34 mouse cellular contexts compared by ENCODE assay signal in genomic region chr14:56115531-56116310, GRCm38 (mm10). TPM values are rescaled to one million over a fixed set of nuclear protein-coding genes. Genes with fewer than 3 reads are reported as not detected.
"Had no signal": no experiment of that assay in that cellular context is flagged by ENCODE, and none has a peak within 500 bp of the region (broad histone marks: within the 10 kb centered on the region; RNA-seq: fewer than 3 reads in every experiment).

No protein-coding gene starts in this region.

RNA-seq across cellular contexts. Expression of gene Gzme, which starts 4.7 kb away (rescaled TPM):
- total RNA-seq: common myeloid progenitor, adult 5-6 weeks; forebrain, postnatal 0 days; gastrocnemius, adult 18-20 months; gastrocnemius, adult 2 months; gastrocnemius, adult 8-10 months; gastrocnemius, postnatal 10 days; gastrocnemius, postnatal 14 days; gastrocnemius, postnatal 25 days; gastrocnemius, postnatal 36 days; gastrocnemius, postnatal 4 days; granulocyte monocyte progenitor cell, adult 5-6 weeks; heart, adult 18-20 months; heart, adult 2 months; heart, adult 8-10 months had no signal
- polyA plus RNA-seq: cortical plate, adult 2 months; embryonic facial prominence, embryonic 10.5 days; embryonic facial prominence, embryonic 11.5 days; embryonic facial prominence, embryonic 12.5 days; embryonic facial prominence, embryonic 13.5 days; embryonic facial prominence, embryonic 15.5 days; erythroblast, embryonic 14.5 days; forebrain, embryonic 10.5 days; forebrain, embryonic 11.5 days; forebrain, embryonic 12.5 days; forebrain, embryonic 13.5 days; forebrain, embryonic 14.5 days; forebrain, embryonic 15.5 days; forebrain, embryonic 16.5 days; forebrain, postnatal 0 days; gonadal fat pad, adult 2 months; heart, adult 2 months; heart, embryonic 10.5 days; heart, embryonic 11.5 days; heart, embryonic 12.5 days had no signal

RNA-seq across cellular contexts. Expression of gene Ctsg, which starts 13.3 kb away (rescaled TPM):
- total RNA-seq: forebrain, postnatal 0 days; gastrocnemius, adult 18-20 months; gastrocnemius, adult 2 months; gastrocnemius, adult 8-10 months; gastrocnemius, postnatal 14 days; gastrocnemius, postnatal 25 days; gastrocnemius, postnatal 36 days; heart, adult 18-20 months; heart, adult 2 months; heart, adult 8-10 months had no signal
- polyA plus RNA-seq: cortical plate, adult 2 months; embryonic facial prominence, embryonic 10.5 days; embryonic facial prominence, embryonic 11.5 days; embryonic facial prominence, embryonic 12.5 days; embryonic facial prominence, embryonic 13.5 days; forebrain, embryonic 11.5 days; forebrain, embryonic 12.5 days; forebrain, embryonic 13.5 days; forebrain, embryonic 14.5 days; forebrain, embryonic 15.5 days; forebrain, embryonic 16.5 days; heart, adult 2 months had no signal

RNA-seq across cellular contexts. Expression of gene Gzmd, which starts 16.7 kb away (rescaled TPM):
- total RNA-seq: common myeloid progenitor, adult 5-6 weeks; forebrain, postnatal 0 days; gastrocnemius, adult 18-20 months; gastrocnemius, adult 2 months; gastrocnemius, adult 8-10 months; gastrocnemius, postnatal 10 days; gastrocnemius, postnatal 14 days; gastrocnemius, postnatal 25 days; gastrocnemius, postnatal 36 days; gastrocnemius, postnatal 4 days; granulocyte monocyte progenitor cell, adult 5-6 weeks; heart, adult 18-20 months; heart, adult 2 months; heart, adult 8-10 months had no signal
- polyA plus RNA-seq: cortical plate, adult 2 months; embryonic facial prominence, embryonic 10.5 days; embryonic facial prominence, embryonic 11.5 days; embryonic facial prominence, embryonic 12.5 days; embryonic facial prominence, embryonic 13.5 days; embryonic facial prominence, embryonic 14.5 days; embryonic facial prominence, embryonic 15.5 days; erythroblast, embryonic 14.5 days; forebrain, embryonic 10.5 days; forebrain, embryonic 11.5 days; forebrain, embryonic 12.5 days; forebrain, embryonic 13.5 days; forebrain, embryonic 14.5 days; forebrain, embryonic 15.5 days; forebrain, embryonic 16.5 days; forebrain, postnatal 0 days; gonadal fat pad, adult 2 months; heart, adult 2 months; heart, embryonic 11.5 days; heart, embryonic 12.5 days had no signal

RNA-seq across cellular contexts. Expression of gene Mcpt8, which starts 30.6 kb away (rescaled TPM):
- total RNA-seq: forebrain, postnatal 0 days; gastrocnemius, adult 18-20 months; gastrocnemius, adult 2 months; gastrocnemius, adult 8-10 months; gastrocnemius, postnatal 14 days; gastrocnemius, postnatal 25 days; gastrocnemius, postnatal 36 days; gastrocnemius, postnatal 4 days; heart, adult 18-20 months; heart, adult 2 months; heart, adult 8-10 months had no signal
- polyA plus RNA-seq: cortical plate, adult 2 months; embryonic facial prominence, embryonic 10.5 days; embryonic facial prominence, embryonic 11.5 days; embryonic facial prominence, embryonic 12.5 days; forebrain, embryonic 10.5 days; forebrain, embryonic 11.5 days; forebrain, embryonic 12.5 days; forebrain, embryonic 13.5 days; forebrain, embryonic 16.5 days; forebrain, postnatal 0 days; frontal cortex, adult 2 months; gonadal fat pad, adult 2 months; heart, embryonic 10.5 days; heart, embryonic 11.5 days; heart, embryonic 12.5 days had no signal

RNA-seq across cellular contexts. Expression of gene Gzmg, which starts 43.7 kb away (rescaled TPM):
- total RNA-seq: common myeloid progenitor, adult 5-6 weeks; forebrain, postnatal 0 days; gastrocnemius, adult 18-20 months; gastrocnemius, adult 2 months; gastrocnemius, adult 8-10 months; gastrocnemius, postnatal 10 days; gastrocnemius, postnatal 14 days; gastrocnemius, postnatal 25 days; gastrocnemius, postnatal 36 days; gastrocnemius, postnatal 4 days; granulocyte monocyte progenitor cell, adult 5-6 weeks; heart, adult 18-20 months; heart, adult 2 months; heart, adult 8-10 months had no signal
- polyA plus RNA-seq: cortical plate, adult 2 months; embryonic facial prominence, embryonic 10.5 days; embryonic facial prominence, embryonic 11.5 days; embryonic facial prominence, embryonic 12.5 days; embryonic facial prominence, embryonic 13.5 days; embryonic facial prominence, embryonic 14.5 days; embryonic facial prominence, embryonic 15.5 days; erythroblast, embryonic 14.5 days; forebrain, embryonic 10.5 days; forebrain, embryonic 11.5 days; forebrain, embryonic 12.5 days; forebrain, embryonic 13.5 days; forebrain, embryonic 14.5 days; forebrain, embryonic 15.5 days; forebrain, embryonic 16.5 days; forebrain, postnatal 0 days; gonadal fat pad, adult 2 months; heart, adult 2 months; heart, embryonic 11.5 days; heart, embryonic 12.5 days had no signal
